In genomic region chr4:147927705-147928104, GRCm38 (mm10) we compare ENCODE assay signal across 8 mouse cellular contexts. TPM values are rescaled to one million over a fixed set of nuclear protein-coding genes. Genes with fewer than 3 reads are reported as not detected.
A peak's percentile ranks its signal among the peaks of the same experiment; 100 is the strongest.
DNase-seq lines count a peak whose midpoint lies in the region; ATAC-seq lines count a peak whose summit lies in the region.

No protein-coding gene starts in this region.

- ATAC-seq in liver, embryonic 11.5 days (replicated peaks; ENCODE audit: low FRiP score): peak; percentile 50; the same call in 1 of the 2 replicates
- ATAC-seq in inflammation-experienced regulatory T-cells, adult 6 months: no peak

- no peaks in the 10 kb centered on the region for H3K27me3 ChIP-seq in liver, embryonic 11.5 days (replicated peaks; ENCODE audit: control insufficient read depth, insufficient read depth, low read length)

- H3K4me2 ChIP-seq in liver, embryonic 11.5 days: peak overlapping the region; percentile 38

- DNase-seq in urinary bladder, postnatal 36 days (ENCODE audit: low spot score in 2 of 2): peak; percentile 24 to 51
- no peak for DNase-seq in urinary bladder, postnatal 10 days (ENCODE audit: low spot score)
- peak; percentile 69 to 72 for DNase-seq in heart, postnatal 10 days
- DNase-seq in liver, embryonic 11.5 days (ENCODE audit: low spot score): no peak
- no peak for DNase-seq in testis, postnatal 10 days (ENCODE audit: low spot score)
- DNase-seq in layer of hippocampus, adult 9-11 months: no peak
- DNase-seq in testis, postnatal 14 days (ENCODE audit: low spot score): no peak

- H3K9me3 ChIP-seq in liver, embryonic 11.5 days (ENCODE audit: control insufficient read depth, low read length): no peaks in the 10 kb centered on the region

- peaks cover 8% of the 10 kb centered on the region for H3K4me1 ChIP-seq in liver, embryonic 11.5 days (replicated peaks; ENCODE audit: control insufficient read depth, insufficient read depth, low read length)

- H3K9ac ChIP-seq in liver, embryonic 11.5 days (ENCODE audit: low read depth, low read length): no peak overlapping the region

- 25% methylated on average over 8 of the region's 8 CpGs for WGBS in liver, embryonic 11.5 days

- H3K36me3 ChIP-seq in liver, embryonic 11.5 days (ENCODE audit: control insufficient read depth, insufficient read depth, low read length): peaks cover 11% of the 10 kb centered on the region; the same call in 1 of the 2 replicates

- no peak overlapping the region for H3K4me3 ChIP-seq in liver, embryonic 11.5 days (ENCODE audit: low read depth, low read length)

- H3K27ac ChIP-seq in liver, embryonic 11.5 days (ENCODE audit: low read depth, low read length): no peak overlapping the region

- intact Hi-C loops in heart, postnatal 10 days (cut with DNase I): no loop called here

RNA-seq across cellular contexts. Expression of gene Plod1, which starts 8.9 kb away (rescaled TPM):
- 100 to 1,000 TPM in 1 of 2 experiments, 10 to 100 TPM in 1; 97.7 to 104 TPM for total RNA-seq in heart, postnatal 10 days (2021)
- 32.6 and 33.9 TPM in 2 replicates for polyA plus RNA-seq in liver, embryonic 11.5 days (2014; fragmentation: Nextera tagmentation; extraction: Ambion mirVana)
- polyA plus RNA-seq in inflammation-experienced regulatory T-cells, adult 6 months (2017; shearing (Covaris generic)): 1 to 10 TPM; 1.3 to 4.5 (median 3.1) TPM

RNA-seq across cellular contexts. Expression of gene 2510039O18Rik, which starts 13.0 kb away (rescaled TPM):
- 10 to 100 TPM; 47.0 to 49.5 TPM for total RNA-seq in heart, postnatal 10 days (2021)
- 18.6 and 19.2 TPM in 2 replicates for polyA plus RNA-seq in liver, embryonic 11.5 days (2014; fragmentation: Nextera tagmentation; extraction: Ambion mirVana)
- 10 to 100 TPM in 1 of 3 experiments, 1 to 10 TPM in 2; 7.2 to 11.6 (median 8.3) TPM for polyA plus RNA-seq in inflammation-experienced regulatory T-cells, adult 6 months (2017; shearing (Covaris generic))

RNA-seq across cellular contexts. Expression of gene Mfn2, which starts 23.2 kb away (rescaled TPM):
- 100 to 1,000 TPM; 583 to 610 TPM for total RNA-seq in heart, postnatal 10 days (2021)
- polyA plus RNA-seq in liver, embryonic 11.5 days (2014; fragmentation: Nextera tagmentation; extraction: Ambion mirVana): 36.0 and 37.6 TPM in 2 replicates
- 10 to 100 TPM; 20.5 to 25.5 (median 21.2) TPM for polyA plus RNA-seq in inflammation-experienced regulatory T-cells, adult 6 months (2017; shearing (Covaris generic))

RNA-seq across cellular contexts. Expression of gene Nppb, which starts 57.9 kb away (rescaled TPM):
- total RNA-seq in heart, postnatal 10 days (2021): 100 to 1,000 TPM; 204 to 360 TPM
- polyA plus RNA-seq in liver, embryonic 11.5 days (2014; fragmentation: Nextera tagmentation; extraction: Ambion mirVana): 1.1 TPM in 1 of 2 replicates, not detected in the other
- not detected for polyA plus RNA-seq in inflammation-experienced regulatory T-cells, adult 6 months (2017; shearing (Covaris generic))

RNA-seq across cellular contexts. Expression of gene Fv1, which starts 58.9 kb away (rescaled TPM):
- 10 to 100 TPM; 11.2 to 14.3 TPM for total RNA-seq in heart, postnatal 10 days (2021)
- polyA plus RNA-seq in liver, embryonic 11.5 days (2014; fragmentation: Nextera tagmentation; extraction: Ambion mirVana): 7.0 and 7.7 TPM in 2 replicates
- polyA plus RNA-seq in inflammation-experienced regulatory T-cells, adult 6 months (2017; shearing (Covaris generic)): 1 to 10 TPM; 4.0 to 8.1 (median 4.5) TPM

Comparison
In these comparisons a context has a peak if more than half of its experiments do, and no peak if none do; other contexts are left out.
1. DNase-seq: peak in urinary bladder, postnatal 36 days (2 of 2) and heart, postnatal 10 days (2 of 2); none in urinary bladder, postnatal 10 days (single experiment), liver, embryonic 11.5 days (single experiment), testis, postnatal 10 days (single experiment), layer of hippocampus, adult 9-11 months (single experiment) and testis, postnatal 14 days (single experiment).